Mouse (Mus musculus) small intestine, adult 2 months (tissue): ENCODE measurements around the gene Hspa12a.

Experiments
- CTCF ChIP-seq: fragments of 200-500 bp; IDR thresholded peaks from 2 replicates; pipeline ENCODE4 v1.5.1; 2012; ENCODE audit warnings: low read depth, mild to moderate bottlenecking, control low read depth, inconsistent platforms, low read length, moderate library complexity, mixed read lengths; ENCODE audit not compliant: insufficient replicate concordance, insufficient read length; ENCODE audit errors: extremely low read depth
- POLR2A ChIP-seq: fragments of 200-500 bp; IDR thresholded peaks from 2 replicates; pipeline ENCODE4 v1.6.1; 2012; ENCODE audit warnings: low read depth, mild to moderate bottlenecking, control low read depth, inconsistent platforms, low read length, moderate library complexity

DNA sequence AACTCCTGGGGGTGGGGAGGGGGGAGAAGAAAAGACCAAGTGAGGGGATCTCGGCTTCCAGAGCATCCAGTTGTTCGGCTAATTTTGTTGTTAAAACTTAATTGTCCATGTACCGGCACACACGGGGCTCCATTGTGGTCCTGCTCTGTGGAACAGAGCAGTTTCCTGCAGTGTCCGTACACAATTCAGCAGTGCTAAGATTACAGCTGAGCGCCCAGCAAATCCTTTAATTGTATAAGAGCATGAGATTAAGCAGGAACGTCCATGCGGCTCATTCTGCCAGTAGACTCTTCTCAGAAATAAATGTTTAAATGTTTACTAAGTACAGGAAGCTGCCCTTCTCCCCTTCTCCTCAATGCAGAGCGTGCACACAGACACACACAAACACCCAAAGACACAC is 38.1 kb upstream of the Hspa12a start:
- no peak for TF ChIP-seq POLR2A
- TF ChIP-seq CTCF: no peak
